Mouse (Mus musculus) midbrain, embryonic 12.5 days (tissue): ENCODE results near the gene Hepacam2. TPM values are rescaled to one million over a fixed set of nuclear protein-coding genes. Genes with fewer than 3 reads are reported as not detected.
"Not testable (repeated sequence)": the region's sequence is repeated elsewhere in the genome, so short reads cannot be mapped to it uniquely, and the experiment has no call there.

Experiments
- ATAC-seq: fragments of 200-750 bp; cut with Nextera tagmentation; 2 replicates; pipeline ENCODE4 v1.8.0; 2017; ENCODE audit warnings: low read depth, moderate TSS enrichment, moderate library complexity; ENCODE audit not compliant: low FRiP score
- H3K27ac ChIP-seq: fragments of 300-500 bp; sonication (generic); replicated peaks from 2 replicates; pipeline ENCODE4 v1.5.1; 2016; ENCODE audit warnings: mild to moderate bottlenecking
- H3K27me3 ChIP-seq: fragments of 300-500 bp; sonication (generic); 2 replicates; pipeline ENCODE4 v1.6.1; 2016; ENCODE audit warnings: mild to moderate bottlenecking
- H3K36me3 ChIP-seq: fragments of 300-500 bp; sonication (generic); 2 replicates; pipeline ENCODE4 v1.6.1; 2016
- H3K4me1 ChIP-seq: fragments of 300-500 bp; sonication (generic); 2 replicates; pipeline ENCODE4 v1.6.1; 2016
- H3K4me2 ChIP-seq: fragments of 300-500 bp; sonication (generic); replicated peaks from 2 replicates; pipeline ENCODE4 v1.6.1; 2016; ENCODE audit warnings: mild to moderate bottlenecking, moderate library complexity
- H3K4me3 ChIP-seq: fragments of 300-500 bp; sonication (generic); 2 replicates; pipeline ENCODE4 v1.5.1; 2016; ENCODE audit warnings: mild to moderate bottlenecking
- H3K9ac ChIP-seq: fragments of 300-500 bp; sonication (generic); replicated peaks from 2 replicates; pipeline ENCODE4 v1.6.1; 2016; ENCODE audit warnings: mild to moderate bottlenecking, moderate library complexity
- H3K9me3 ChIP-seq: fragments of 300-500 bp; sonication (generic); 2 replicates; pipeline ENCODE4 v1.6.1; 2016; ENCODE audit warnings: mild to moderate bottlenecking
- WGBS: fragments of 180-500 bp; shearing (Covaris S2); methylation state at CpG from one replicate; pipeline ENCODE4 v1.1.7; 2016; 5-methylcytosine and 5-hydroxymethylcytosine counted together
- polyA plus RNA-seq: library from polyadenylated mRNA; unstranded; fragments of >200 nt; fragmentation: Nextera tagmentation; extraction: Ambion mirVana; gene quantifications from 2 replicates; pipeline ENCODE4 v1.2.1, GENCODE M21; 2016

Hepacam2 gene
- polyA plus RNA-seq, 1 experiment from 2014 or later = 4.7 TPM

DNA sequence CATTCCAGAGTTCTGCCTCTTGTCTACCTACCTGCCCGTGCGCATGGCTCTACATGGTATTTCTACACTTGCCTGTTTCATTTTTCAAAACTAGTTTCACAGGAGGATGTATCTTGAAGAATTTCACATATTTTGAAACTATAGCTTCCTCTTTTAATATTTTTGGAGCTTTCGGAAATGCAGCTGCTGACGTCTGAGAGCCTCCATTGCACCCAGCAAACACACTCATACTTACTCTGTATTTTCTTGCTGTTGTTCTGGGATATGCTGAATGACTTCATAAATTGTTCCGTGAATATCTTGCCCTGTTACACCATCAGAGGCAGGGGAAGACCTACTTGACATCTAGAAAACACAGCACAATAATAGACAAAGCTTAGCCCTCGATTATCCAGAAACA is 35.1 kb downstream of the Hepacam2 start:
- WGBS = 76% methylated on average over 6 of the region's 6 CpGs
- Histone ChIP-seq H3K4me1 (no peaks in the 10 kb centered on the region), H3K4me3 (no peak overlapping the region), H3K36me3 (no peaks in the 10 kb centered on the region), H3K4me2 (no peak overlapping the region), H3K9me3 (no peaks in the 10 kb centered on the region), H3K27ac (no peak overlapping the region), H3K9ac (no peak overlapping the region), H3K27me3 (no peaks in the 10 kb centered on the region)
- no peak for ATAC-seq

DNA sequence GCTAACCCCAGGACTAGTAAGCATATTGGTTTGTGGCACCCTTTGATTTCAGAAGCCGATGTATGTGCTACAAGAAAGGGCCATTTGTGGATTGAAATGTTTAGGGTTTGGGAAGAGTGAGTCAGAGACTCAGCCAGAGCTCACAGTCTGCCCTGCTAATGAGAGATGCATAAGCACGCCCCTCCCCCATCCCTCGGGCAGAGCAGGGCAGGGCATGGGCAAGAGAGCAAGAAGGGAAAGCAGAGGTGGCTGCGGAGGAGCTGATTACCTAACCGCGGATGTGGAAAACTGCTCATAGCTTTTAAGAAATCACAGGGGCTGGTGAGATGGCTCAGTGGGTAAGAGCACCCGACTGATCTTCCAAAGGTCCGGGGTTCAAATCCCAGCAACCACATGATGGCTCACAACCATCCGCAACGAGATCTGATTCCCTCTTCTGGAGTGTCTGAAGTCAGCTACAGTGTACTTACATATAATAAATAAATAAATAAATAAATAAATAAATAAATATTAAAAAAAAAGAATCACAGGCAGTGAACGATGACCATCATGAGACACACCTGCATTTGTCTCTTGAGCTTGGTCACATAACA is 42.1 kb downstream of the Hepacam2 start:
- no peak overlapping the region for H3K4me3 ChIP-seq
- 0 out of 2 replicates have a peak, but pooled peaks have one; percentile 34 for ATAC-seq
- H3K9ac ChIP-seq = no peak overlapping the region
- no peaks in the 10 kb centered on the region for H3K4me1 ChIP-seq
- H3K9me3 ChIP-seq = no peaks in the 10 kb centered on the region
- H3K36me3 ChIP-seq = no peaks in the 10 kb centered on the region
- H3K27ac ChIP-seq = no peak overlapping the region
- no peak overlapping the region for H3K4me2 ChIP-seq
- H3K27me3 ChIP-seq = no peaks in the 10 kb centered on the region
- 82% methylated on average over 11 of the region's 11 CpGs for WGBS

GRCm38 (mm10) chr6:3454421-3454820 is 43.7 kb downstream of the Hepacam2 start:
- Histone ChIP-seq H3K4me2 (no peak overlapping the region), H3K36me3 (no peaks in the 10 kb centered on the region), H3K4me1 (no peaks in the 10 kb centered on the region), H3K4me3 (no peak overlapping the region), H3K27ac (no peak overlapping the region), H3K9ac (no peak overlapping the region), H3K9me3 (no peaks in the 10 kb centered on the region), H3K27me3 (no peaks in the 10 kb centered on the region)
- no peak for ATAC-seq
- 67% methylated on average over 5 of the region's 5 CpGs for WGBS

- ATAC-seq = peak; percentile 92
- H3K36me3 ChIP-seq = no peaks in the 10 kb centered on the region
- H3K9ac ChIP-seq = no peak overlapping the region
- no peak overlapping the region for H3K4me3 ChIP-seq
- no peaks in the 10 kb centered on the region for H3K27me3 ChIP-seq
- WGBS = 7% methylated on average over 5 of the region's 5 CpGs
- no peaks in the 10 kb centered on the region for H3K4me1 ChIP-seq
- H3K9me3 ChIP-seq = no peaks in the 10 kb centered on the region
- no peak overlapping the region for H3K4me2 ChIP-seq
- no peak overlapping the region for H3K27ac ChIP-seq
Observed at GRCm38 (mm10) chr6:3447404-3447803, 50.7 kb downstream of the Hepacam2 start.

DNA sequence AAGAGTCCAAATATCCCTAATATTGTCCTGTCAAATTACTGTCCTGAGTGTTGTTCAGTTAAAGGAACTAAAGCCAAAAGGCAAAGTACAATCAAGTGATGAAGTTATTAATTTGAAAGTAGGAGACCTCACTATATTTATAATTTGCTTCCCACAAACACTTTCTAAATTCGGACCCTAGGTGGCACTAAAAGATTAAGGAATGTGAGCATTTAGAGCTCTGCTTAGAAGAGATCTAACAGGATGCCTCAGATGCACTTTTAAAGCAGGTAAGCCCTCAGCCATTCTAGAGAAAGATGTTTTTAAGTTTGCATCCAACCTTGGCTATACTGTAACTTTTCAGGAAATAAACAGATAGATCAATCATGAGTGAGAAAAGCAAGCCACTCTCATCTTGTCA is 54.2 kb downstream of the Hepacam2 start:
- ATAC-seq = no peak
- no peak overlapping the region for H3K4me2 ChIP-seq

DNA sequence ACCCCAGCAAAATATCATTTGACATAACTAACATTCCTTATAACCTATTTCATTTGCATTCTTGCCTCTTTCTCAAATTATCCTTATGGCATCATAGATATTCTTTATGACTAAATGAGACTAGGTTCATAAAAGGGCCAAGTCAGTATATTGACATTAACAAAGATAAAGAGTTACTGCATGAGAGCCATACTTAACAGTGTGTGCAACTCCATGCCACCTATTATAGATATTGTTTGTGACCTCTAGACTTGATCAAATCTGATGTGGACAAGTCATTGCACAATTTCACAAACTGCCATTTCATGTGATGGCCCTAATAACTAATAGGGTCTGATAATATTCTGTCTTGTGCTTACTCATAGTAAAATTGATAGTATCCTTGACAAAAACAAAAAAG is 62.0 kb downstream of the Hepacam2 start:
- Histone ChIP-seq H3K27ac (no peak overlapping the region), H3K4me3 (no peak overlapping the region), H3K36me3 (no peaks in the 10 kb centered on the region), H3K9me3 (0 out of 2 replicates have a peak, but pooled peaks cover 3% of the 10 kb centered on the region), H3K9ac (no peak overlapping the region), H3K4me2 (no peak overlapping the region), H3K4me1 (no peaks in the 10 kb centered on the region), H3K27me3 (no peaks in the 10 kb centered on the region)
- no peak for ATAC-seq

More for the DNA sequence above, 54.2 kb downstream of the Hepacam2 start:
- H3K4me1 ChIP-seq = no peaks in the 10 kb centered on the region
- 19% methylated on average over 1 of the region's 1 CpGs for whole genome bisulfite sequencing
- no peaks in the 10 kb centered on the region for H3K9me3 ChIP-seq
- no peak overlapping the region for H3K9ac ChIP-seq
- no peak overlapping the region for H3K4me3 ChIP-seq
- no peak overlapping the region for H3K27ac ChIP-seq
- no peaks in the 10 kb centered on the region for H3K36me3 ChIP-seq
- H3K27me3 ChIP-seq = no peaks in the 10 kb centered on the region

GRCm38 (mm10) chr6:3430976-3431375 is 67.1 kb downstream of the Hepacam2 start:
- not testable (repeated sequence) for H3K9me3 ChIP-seq, ATAC-seq, H3K4me3 ChIP-seq, H3K4me2 ChIP-seq, H3K27ac ChIP-seq, H3K36me3 ChIP-seq, H3K27me3 ChIP-seq, H3K9ac ChIP-seq, H3K4me1 ChIP-seq
- WGBS = 89% methylated on average over 2 of the region's 2 CpGs

DNA sequence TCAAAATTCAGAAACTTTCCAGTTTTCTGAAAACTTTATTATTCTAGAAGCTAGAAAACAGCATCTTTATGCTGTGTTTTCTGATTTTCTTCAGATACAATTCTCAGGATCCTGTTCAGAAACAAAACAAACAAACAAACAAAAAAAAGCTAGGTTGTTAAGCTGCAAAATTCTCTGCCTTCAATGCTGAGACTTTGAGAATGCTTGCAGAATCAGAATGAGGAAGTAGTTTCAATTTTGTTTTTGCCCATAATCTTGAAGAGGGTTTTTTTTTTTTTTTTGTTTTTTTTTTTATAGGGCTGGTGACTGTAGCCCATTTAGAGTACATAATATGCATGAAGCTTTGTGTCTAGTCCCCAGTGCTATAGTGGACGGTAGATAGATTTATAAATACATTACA is 71.1 kb downstream of the Hepacam2 start:
- WGBS = 86% methylated on average over 1 of the region's 1 CpGs
- H3K36me3 ChIP-seq = no peaks in the 10 kb centered on the region
- no peaks in the 10 kb centered on the region for H3K4me1 ChIP-seq
- no peaks in the 10 kb centered on the region for H3K27me3 ChIP-seq
- H3K4me3 ChIP-seq = no peak overlapping the region
- ATAC-seq = no peak
- H3K4me2 ChIP-seq = no peak overlapping the region
- H3K9ac ChIP-seq = no peak overlapping the region
- no peaks in the 10 kb centered on the region for H3K9me3 ChIP-seq
- no peak overlapping the region for H3K27ac ChIP-seq

GRCm38 (mm10) chr6:3425333-3425732 is 72.8 kb downstream of the Hepacam2 start:
- not testable (repeated sequence) for H3K9ac ChIP-seq, H3K27ac ChIP-seq, H3K9me3 ChIP-seq, H3K36me3 ChIP-seq, H3K4me2 ChIP-seq, H3K4me1 ChIP-seq, ATAC-seq, H3K27me3 ChIP-seq, H3K4me3 ChIP-seq

- H3K4me1 ChIP-seq, H3K4me3 ChIP-seq, H3K27me3 ChIP-seq, H3K9ac ChIP-seq, H3K27ac ChIP-seq, ATAC-seq, H3K36me3 ChIP-seq, H3K9me3 ChIP-seq, H3K4me2 ChIP-seq: not testable (repeated sequence)
- WGBS = 36% methylated on average over 1 of the region's 4 CpGs
Observed at GRCm38 (mm10) chr6:3424613-3425277, 73.4 kb downstream of the Hepacam2 start.

Other genes with a start within 250 kb of the Hepacam2 start
- gene Samd9l, start 98.7 kb downstream of the Hepacam2 start, polyA plus RNA-seq = 1.1 and 1.3 TPM in 2 replicates
- gene Vps50, start 84 bp upstream of the Hepacam2 start, polyA plus RNA-seq = 41.9 and 46.9 TPM in 2 replicates